Mouse (Mus musculus): ENCODE measurements around the gene Cd200.
A peak's percentile ranks its signal among the peaks of the same experiment; 100 is the strongest.
"Not testable (repeated sequence)": the region's sequence is repeated elsewhere in the genome, so short reads cannot be mapped to it uniquely, and the experiment has no call there.

Gene Cd200

GRCm38 (mm10) chr16:45408425-45409063 is at the start of gene Cd200:
Gene Cd200 (minus strand): TSS chr16:45409053.
- peak; percentile 59 for DNase-seq (ENCODE audit: low read depth, low spot score)

- DNase-seq (ENCODE audit: low read depth, low spot score) = no peak
These were observed 45.9 kb upstream of the Cd200 start for GRCm38 (mm10) chr16:45454762-45455161.

GRCm38 (mm10) chr16:45437230-45437739 is 28.4 kb upstream of the Cd200 start:
- DNase-seq (ENCODE audit: low read depth, low spot score) = no peak

GRCm38 (mm10) chr16:45435591-45435990 is 26.7 kb upstream of the Cd200 start:
- DNase-seq (ENCODE audit: low read depth, low spot score) = no peak

GRCm38 (mm10) chr16:45427651-45428050 is 18.8 kb upstream of the Cd200 start:
- no peak for DNase-seq (ENCODE audit: low read depth, low spot score)

- no peak for DNase-seq (ENCODE audit: low read depth, low spot score)
These were observed 4.6 kb upstream of the Cd200 start for GRCm38 (mm10) chr16:45413497-45413896.

- DNase-seq (ENCODE audit: low read depth, low spot score) = not testable (repeated sequence)
These were observed 202 bp upstream of the Cd200 start for GRCm38 (mm10) chr16:45409064-45409446.

GRCm38 (mm10) chr16:45407645-45408400 is 1.0 kb downstream of the Cd200 start:
- no peak for DNase-seq (ENCODE audit: low read depth, low spot score)

- no peak for DNase-seq (ENCODE audit: low read depth, low spot score)
These were observed 1.8 kb downstream of the Cd200 start for GRCm38 (mm10) chr16:45407091-45407490.

- DNase-seq (ENCODE audit: low read depth, low spot score) = no peak
These were observed 5.9 kb downstream of the Cd200 start for GRCm38 (mm10) chr16:45402951-45403350.

GRCm38 (mm10) chr16:45402036-45402435 is 6.8 kb downstream of the Cd200 start:
- DNase-seq (ENCODE audit: low read depth, low spot score) = no peak

- DNase-seq (ENCODE audit: low read depth, low spot score) = no peak
These were observed 8.8 kb downstream of the Cd200 start for GRCm38 (mm10) chr16:45399947-45400555.

- no peak for DNase-seq (ENCODE audit: low read depth, low spot score)
These were observed 9.4 kb downstream of the Cd200 start for GRCm38 (mm10) chr16:45399411-45399810.

GRCm38 (mm10) chr16:45397440-45397839 is 11.4 kb downstream of the Cd200 start:
- DNase-seq (ENCODE audit: low read depth, low spot score) = no peak

GRCm38 (mm10) chr16:45392246-45392645 is 16.6 kb downstream of the Cd200 start:
- DNase-seq (ENCODE audit: low read depth, low spot score) = no peak

- no peak for DNase-seq (ENCODE audit: low read depth, low spot score)
These were observed 17.2 kb downstream of the Cd200 start for GRCm38 (mm10) chr16:45391680-45392079.

- DNase-seq (ENCODE audit: low read depth, low spot score) = no peak
These were observed 18.4 kb downstream of the Cd200 start for GRCm38 (mm10) chr16:45390286-45390956.

- DNase-seq (ENCODE audit: low read depth, low spot score) = no peak
These were observed 19.0 kb downstream of the Cd200 start for GRCm38 (mm10) chr16:45389833-45390232.

- no peak for DNase-seq (ENCODE audit: low read depth, low spot score)
These were observed 19.8 kb downstream of the Cd200 start for GRCm38 (mm10) chr16:45389041-45389440.

GRCm38 (mm10) chr16:45381811-45382210 is 27.0 kb downstream of the Cd200 start:
- DNase-seq (ENCODE audit: low read depth, low spot score) = no peak

GRCm38 (mm10) chr16:45378959-45379358 is 29.9 kb downstream of the Cd200 start:
- no peak for DNase-seq (ENCODE audit: low read depth, low spot score)
